Mouse (Mus musculus) cerebellum, adult 18-20 months (tissue): ENCODE measurements around the gene Rpp25l.

Experiments
- DNase-seq, 2 experiments: peaks; one replicate each; pipeline ENCODE4 v3.0.0; 2021

The Rpp25l gene

GRCm38 (mm10) chr4:41713197-41714067 is at the start of gene Rpp25l:
TSS of gene Rpp25l (minus strand) at chr4:41713534.
- DNase-seq = peak; percentile 80 to 92

DNA sequence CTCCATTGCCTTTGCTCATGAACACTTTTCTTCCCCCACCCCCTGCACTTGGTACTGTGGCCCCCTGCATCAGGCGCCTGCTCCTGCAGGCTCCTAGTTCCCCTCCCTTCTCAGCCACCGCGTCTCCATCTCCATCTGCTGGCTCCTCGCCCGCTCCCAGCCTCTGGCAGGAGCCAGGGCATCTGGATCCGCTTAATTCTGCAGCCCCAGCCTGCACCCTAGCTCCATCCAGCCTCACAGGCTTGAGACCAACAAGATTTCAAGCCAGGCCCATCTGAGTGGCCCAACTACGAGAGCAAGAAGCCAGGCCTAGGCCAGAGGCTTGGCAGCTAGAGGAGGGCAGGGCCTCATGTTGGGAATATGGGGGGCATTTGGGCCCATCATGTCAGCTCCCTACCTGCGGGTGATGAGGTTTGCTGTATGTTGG is 49.4 kb upstream of the Rpp25l start:
- peak; percentile 53 to 62 for DNase-seq

GRCm38 (mm10) chr4:41762099-41762687 is 48.9 kb upstream of the Rpp25l start:
- no peak for DNase-seq

- DNase-seq = no peak
Observed at GRCm38 (mm10) chr4:41761680-41762079, 48.3 kb upstream of the Rpp25l start.

DNA sequence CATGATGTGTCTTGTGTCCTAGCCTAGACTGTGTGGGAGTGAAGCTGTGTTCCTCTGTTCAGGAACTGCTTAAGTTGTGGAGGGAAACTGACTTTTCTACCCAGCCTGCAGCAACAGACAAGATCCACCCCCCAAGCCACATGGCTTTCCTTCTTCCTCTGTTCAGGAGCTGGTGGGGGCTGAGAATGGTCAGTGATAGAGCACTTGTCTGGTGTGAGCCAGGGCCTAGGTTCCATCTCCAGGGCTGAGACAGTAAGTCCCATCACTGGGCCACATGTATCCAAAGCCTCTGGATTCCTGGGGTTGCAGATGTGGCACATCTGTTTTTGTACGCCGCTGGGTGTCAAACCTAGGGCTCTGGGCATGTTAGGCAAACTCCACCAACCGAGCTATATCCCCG is 47.6 kb upstream of the Rpp25l start:
- no peak for DNase-seq

DNA sequence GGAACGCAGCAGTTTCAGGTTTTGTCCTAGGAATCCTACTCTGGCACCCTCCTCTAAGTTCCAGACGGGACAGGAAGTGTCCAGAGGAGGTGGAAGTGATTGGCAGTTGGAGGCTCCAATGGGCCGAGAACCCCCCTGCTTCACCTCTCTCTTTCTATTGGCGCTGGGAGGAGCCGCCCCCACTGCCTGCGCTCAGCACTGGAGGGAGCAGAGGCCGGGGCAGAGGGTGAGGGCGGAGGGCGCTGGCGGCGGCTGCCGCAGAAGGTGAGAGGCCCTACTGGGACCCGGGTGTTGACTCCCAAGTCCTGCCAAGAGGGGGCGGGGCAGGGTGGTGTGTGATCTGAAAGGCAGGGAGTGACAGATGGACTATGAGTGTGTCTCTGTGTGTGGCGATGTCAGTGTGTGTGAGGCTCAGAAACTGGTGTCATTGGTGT is 47.0 kb upstream of the Rpp25l start:
- DNase-seq = peak; percentile 89 to 90

GRCm38 (mm10) chr4:41759656-41760287 is 46.4 kb upstream of the Rpp25l start:
- DNase-seq = no peak

DNA sequence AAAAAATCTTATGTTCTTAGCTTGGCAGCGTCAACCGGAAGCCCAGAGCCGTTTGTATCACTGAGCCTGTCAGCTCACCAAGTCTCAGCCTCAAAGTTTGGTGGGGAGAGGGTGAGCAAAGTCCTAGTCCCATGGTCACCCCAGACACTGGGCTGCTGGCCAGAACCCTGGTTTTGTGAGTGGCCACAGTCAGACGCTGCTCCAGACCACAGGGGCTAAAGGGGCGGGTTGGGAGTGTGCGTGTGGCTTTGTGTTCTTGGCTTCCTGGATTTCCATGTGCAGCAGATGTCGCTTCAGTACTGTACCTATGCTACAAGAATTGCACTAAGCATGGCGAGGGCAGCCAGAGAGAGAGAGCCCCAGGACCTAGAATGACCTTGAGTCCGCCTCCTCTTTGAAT is 45.9 kb upstream of the Rpp25l start:
- DNase-seq = peak in 1 of 2 experiments; percentile 36

GRCm38 (mm10) chr4:41758701-41759100 is 45.4 kb upstream of the Rpp25l start:
- DNase-seq = no peak

DNA sequence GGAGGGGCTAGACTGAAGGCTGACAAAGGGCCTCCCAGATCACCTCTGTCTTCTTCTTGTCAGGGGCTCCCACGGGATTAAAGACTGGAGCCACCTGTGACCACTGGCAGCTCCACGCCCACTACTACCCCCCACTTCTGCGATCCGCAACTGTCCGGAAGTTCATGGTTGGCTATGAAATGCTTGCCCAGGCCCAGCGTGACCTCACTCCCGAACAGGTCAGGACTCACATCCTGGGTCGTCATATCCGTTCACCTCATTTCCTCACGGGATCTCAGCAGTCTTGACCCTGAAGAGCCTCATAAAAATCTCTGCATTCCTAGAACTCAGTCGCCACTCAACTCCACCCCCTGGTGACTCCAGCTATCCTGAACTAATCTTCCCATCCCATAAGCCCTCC is 44.7 kb upstream of the Rpp25l start:
- no peak for DNase-seq

GRCm38 (mm10) chr4:41757321-41757720 is 44.0 kb upstream of the Rpp25l start:
- no peak for DNase-seq

GRCm38 (mm10) chr4:41756440-41756839 is 43.1 kb upstream of the Rpp25l start:
- DNase-seq = no peak

DNA sequence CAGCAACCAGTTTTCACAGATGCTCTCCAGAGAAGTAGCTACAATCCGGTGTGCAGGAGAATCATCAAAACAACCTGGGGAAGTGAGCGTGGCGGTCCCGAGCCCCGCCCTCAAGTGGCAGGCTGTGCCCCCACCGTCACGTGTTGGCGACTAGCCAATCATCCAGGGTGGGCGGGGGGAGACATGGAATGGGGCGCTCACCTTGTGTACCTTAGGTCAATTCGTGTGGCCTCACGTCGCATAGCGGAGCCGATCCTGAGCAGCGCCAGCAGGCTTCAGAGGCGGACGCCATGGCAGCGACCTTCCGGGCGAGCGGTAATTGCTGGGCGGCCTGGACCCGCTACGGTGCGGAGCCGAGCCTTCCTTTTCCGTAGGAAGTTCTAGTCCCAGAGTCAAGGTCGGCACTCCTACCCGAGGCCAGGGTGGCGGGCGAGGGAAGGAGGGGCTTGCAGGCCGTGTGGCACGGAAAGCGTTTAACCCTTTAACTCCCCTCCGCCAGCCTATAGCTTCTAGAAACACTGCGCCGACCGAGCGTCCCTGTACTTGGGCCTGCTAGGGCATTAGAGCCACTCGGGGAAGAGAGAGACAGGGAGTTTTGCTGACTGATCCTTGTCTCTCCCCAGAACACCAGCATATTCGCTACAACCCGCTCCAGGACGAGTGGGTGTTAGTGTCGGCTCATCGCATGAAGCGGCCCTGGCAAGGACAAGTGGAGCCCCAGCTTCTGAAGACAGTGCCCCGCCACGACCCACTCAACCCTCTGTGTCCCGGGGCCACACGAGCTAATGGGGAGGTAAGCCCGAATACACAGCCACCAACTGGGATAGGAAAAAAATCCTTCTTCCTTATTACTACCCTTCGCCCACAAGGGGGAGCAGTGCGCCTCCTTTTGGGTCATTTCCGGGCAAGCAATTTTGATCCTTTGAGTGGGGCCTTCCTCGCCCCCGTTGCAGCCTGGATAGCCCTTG is 42.3 kb upstream of the Rpp25l start, which contains the start of gene Sigmar1:
Gene Sigmar1, minus strand, starts transcription at position 820 of the 968 bp plus-strand sequence.
- peak; percentile 83 to 90 for DNase-seq

- DNase-seq = peak; percentile 85 to 88
Observed at GRCm38 (mm10) chr4:41754797-41755337, 41.5 kb upstream of the Rpp25l start, which contains the start of gene Galt. TSS of gene Galt (plus strand) at chr4:41755228.

- no peak for DNase-seq
Observed at GRCm38 (mm10) chr4:41745021-41745420, 31.7 kb upstream of the Rpp25l start.

DNA sequence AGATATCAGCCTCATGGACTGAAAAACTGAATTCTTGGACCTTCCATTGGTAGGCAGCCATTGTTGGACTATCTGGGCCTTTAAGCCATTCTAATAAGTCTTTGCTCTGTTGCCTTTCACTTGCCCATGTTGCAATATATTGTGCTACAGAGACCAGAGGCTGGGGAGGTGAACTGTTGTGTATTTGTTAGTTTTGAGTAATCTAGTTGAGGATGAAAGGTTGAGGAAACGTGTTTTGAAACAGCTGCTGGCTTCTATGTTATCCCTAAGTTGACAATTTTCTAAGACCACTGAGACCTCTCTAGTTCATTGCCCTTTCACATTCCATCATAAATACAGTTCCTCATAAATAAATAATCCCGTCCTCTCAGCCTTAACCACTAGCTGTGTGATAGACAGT is 30.8 kb upstream of the Rpp25l start:
- DNase-seq = no peak

- DNase-seq = peak; percentile 94 to 96
Observed at GRCm38 (mm10) chr4:41741158-41741560, 27.8 kb upstream of the Rpp25l start.

DNA sequence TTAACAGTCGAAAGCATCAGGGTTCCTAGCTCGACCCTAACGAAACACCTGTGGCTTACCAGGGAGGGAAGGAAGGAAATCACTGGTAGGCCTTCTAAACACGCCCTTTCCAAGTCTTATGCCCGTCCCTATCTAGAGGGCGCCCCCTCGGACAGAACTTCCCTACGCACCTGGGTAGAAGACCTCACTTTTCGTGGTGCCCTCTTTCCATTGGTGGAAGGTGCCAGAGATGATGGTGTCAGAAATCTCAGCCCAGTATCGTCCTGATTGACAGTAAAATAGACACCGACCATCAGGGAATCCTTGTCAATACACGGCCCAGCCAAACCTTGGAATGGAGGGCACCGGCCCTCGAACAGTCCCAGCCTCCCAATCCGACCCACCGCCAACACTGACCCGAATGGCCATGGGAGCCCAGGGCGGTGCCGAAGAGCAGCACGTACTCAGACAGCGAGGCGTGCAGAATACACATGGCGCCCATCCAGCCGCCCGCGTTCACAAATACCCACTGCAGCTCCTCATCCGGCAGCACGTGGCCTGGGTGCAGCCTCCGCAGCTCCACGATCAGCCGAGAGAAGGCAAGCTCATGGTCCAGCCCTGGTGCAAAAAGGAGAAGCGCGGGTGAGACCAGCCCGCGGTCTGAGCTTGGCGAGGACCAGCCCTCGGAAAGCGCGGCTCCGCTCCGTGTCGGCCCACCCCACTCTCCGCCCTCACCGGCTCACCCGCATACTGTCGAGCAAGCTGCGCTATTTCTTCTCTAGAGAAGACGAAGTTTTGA is 27.2 kb upstream of the Rpp25l start:
- no peak for DNase-seq

DNA sequence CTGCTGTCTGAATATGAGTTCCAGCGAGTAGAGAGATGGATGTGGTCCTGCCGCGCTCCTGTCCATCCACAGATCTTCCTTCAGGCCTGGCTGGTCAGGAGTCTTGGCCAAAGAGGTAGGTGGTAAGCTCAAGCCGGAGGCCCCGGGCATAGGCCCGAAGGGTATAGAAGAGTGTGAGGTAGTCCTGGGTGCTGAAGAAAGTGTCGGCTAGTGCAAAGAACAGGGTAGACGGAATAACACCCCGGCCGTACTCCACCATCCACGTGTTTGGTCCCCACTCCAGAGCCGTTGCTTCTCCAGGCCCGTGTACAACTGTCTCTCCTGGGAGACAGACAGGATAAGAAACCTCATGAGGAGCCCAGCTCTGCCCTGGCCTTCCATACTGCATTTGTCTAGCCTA is 25.9 kb upstream of the Rpp25l start:
- no peak for DNase-seq

DNA sequence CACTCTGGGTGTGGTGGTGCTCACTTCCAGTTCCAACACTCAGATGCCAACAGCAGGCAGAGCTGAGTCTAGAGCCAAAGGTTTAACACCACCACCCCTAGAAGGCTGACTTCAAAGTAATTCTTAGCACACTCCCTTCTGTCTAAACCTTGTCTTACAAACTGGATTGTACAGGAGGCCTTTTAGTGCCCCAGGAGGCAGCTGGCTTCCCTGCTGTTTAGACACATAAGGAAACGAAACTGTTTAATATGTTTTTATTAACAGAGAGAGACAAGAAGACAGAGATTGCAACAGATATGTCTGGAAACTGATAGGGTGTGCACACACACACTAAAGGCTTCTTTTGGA is 24.9 kb upstream of the Rpp25l start:
- no peak for DNase-seq

GRCm38 (mm10) chr4:41737602-41738255 is 24.4 kb upstream of the Rpp25l start:
- DNase-seq = peak; percentile 73 to 75
